Mouse (Mus musculus) stomach, embryonic 16.5 days (tissue): ENCODE data around the gene E2f7. TPM values are rescaled to one million over a fixed set of nuclear protein-coding genes. Genes with fewer than 3 reads are reported as not detected.

ENCODE experiments used
- ATAC-seq: fragments of 200-750 bp; cut with Nextera tagmentation; 2 replicates; pipeline ENCODE4 v1.8.0; 2017; ENCODE audit warnings: moderate number of reproducible peaks, moderate TSS enrichment; ENCODE audit not compliant: insufficient read depth, low FRiP score
- H3K27ac ChIP-seq: fragments of 300-500 bp; sonication (generic); 2 replicates; pipeline ENCODE4 v1.5.1; 2014; ENCODE audit warnings: low read length
- H3K27me3 ChIP-seq: fragments of 300-500 bp; sonication (generic); 2 replicates; pipeline ENCODE4 v1.6.1; 2014; ENCODE audit warnings: low read length, control low read depth, mixed read lengths; ENCODE audit not compliant: control insufficient read depth, insufficient read depth
- H3K36me3 ChIP-seq: fragments of 300-500 bp; sonication (generic); 2 replicates; pipeline ENCODE4 v1.6.1; 2014; ENCODE audit warnings: low read length; ENCODE audit not compliant: control insufficient read depth, insufficient read depth
- H3K4me1 ChIP-seq: fragments of 300-500 bp; sonication (generic); 2 replicates; pipeline ENCODE4 v1.6.1; 2014; ENCODE audit warnings: low read length, control low read depth, mixed read lengths; ENCODE audit not compliant: control insufficient read depth, insufficient read depth
- H3K4me2 ChIP-seq: fragments of 300-500 bp; sonication (generic); 2 replicates; pipeline ENCODE4 v1.6.1; 2014; ENCODE audit warnings: low read depth, low read length, mixed read lengths
- H3K4me3 ChIP-seq: fragments of 300-500 bp; sonication (generic); replicated peaks from 2 replicates; pipeline ENCODE4 v1.5.1; 2014; ENCODE audit warnings: mild to moderate bottlenecking, low read length
- H3K9ac ChIP-seq: fragments of 300-500 bp; sonication (generic); 2 replicates; pipeline ENCODE4 v1.6.1; 2014; ENCODE audit warnings: low read length
- H3K9me3 ChIP-seq: fragments of 300-500 bp; sonication (generic); replicated peaks from 2 replicates; pipeline ENCODE4 v1.6.1; 2016; ENCODE audit warnings: low read length, control low read depth; ENCODE audit not compliant: control insufficient read depth
- WGBS: fragments of 180-500 bp; shearing (Covaris S2); extraction: QIAGEN DNeasy Blood & Tissue Kit; methylation state at CpG from one replicate; pipeline ENCODE4 v1.1.7; 2014; 5-methylcytosine and 5-hydroxymethylcytosine counted together
- polyA plus RNA-seq: library from polyadenylated mRNA; unstranded; fragments of >200 nt; fragmentation: Nextera tagmentation; extraction: Ambion mirVana; gene quantifications from 2 replicates; pipeline ENCODE4 v1.2.1, GENCODE M21; 2015

Gene E2f7
- polyA plus RNA-seq, 1 experiment from 2014 or later, result 17.0 TPM

- ATAC-seq, result peak; percentile 50; the same call in 1 of the 2 replicates
- no peak overlapping the region for H3K27ac ChIP-seq
- no peaks in the 10 kb centered on the region for H3K9me3 ChIP-seq
- H3K36me3 ChIP-seq, result no peaks in the 10 kb centered on the region
- H3K9ac ChIP-seq, result no peak overlapping the region
- peak overlapping the region; percentile 13 for H3K4me3 ChIP-seq
- H3K4me2 ChIP-seq, result peak overlapping the region; percentile 49
- peaks cover 5% of the 10 kb centered on the region; the same call in 1 of the 2 replicates for H3K4me1 ChIP-seq
- 10% methylated on average over 12 of the region's 12 CpGs for WGBS
- H3K27me3 ChIP-seq, result no peaks in the 10 kb centered on the region
Observed at GRCm38 (mm10) chr10:110794564-110795205, 49.4 kb downstream of the E2f7 start.

- no peaks in the 10 kb centered on the region for H3K27me3 ChIP-seq
- ATAC-seq, result no peak
- WGBS, result 50% methylated on average over 9 of the region's 9 CpGs
- no peaks in the 10 kb centered on the region for H3K36me3 ChIP-seq
- H3K27ac ChIP-seq, result no peak overlapping the region
- no peak overlapping the region for H3K4me3 ChIP-seq
- H3K4me2 ChIP-seq, result peak overlapping the region; percentile 49
- H3K4me1 ChIP-seq, result peaks cover 5% of the 10 kb centered on the region; the same call in 1 of the 2 replicates
- H3K9ac ChIP-seq, result no peak overlapping the region
- no peaks in the 10 kb centered on the region for H3K9me3 ChIP-seq
Observed at GRCm38 (mm10) chr10:110795206-110795796, 50.1 kb downstream of the E2f7 start.

- H3K9ac ChIP-seq, result no peak overlapping the region
- no peaks in the 10 kb centered on the region for H3K9me3 ChIP-seq
- H3K36me3 ChIP-seq, result no peaks in the 10 kb centered on the region
- H3K4me3 ChIP-seq, result no peak overlapping the region
- no peak overlapping the region for H3K27ac ChIP-seq
- 80% methylated on average over 3 of the region's 3 CpGs for WGBS
- H3K4me1 ChIP-seq, result no peaks in the 10 kb centered on the region
- no peak overlapping the region for H3K4me2 ChIP-seq
- no peak for ATAC-seq
- no peaks in the 10 kb centered on the region for H3K27me3 ChIP-seq
Observed at GRCm38 (mm10) chr10:110801296-110801695, 56.1 kb downstream of the E2f7 start.

- H3K4me2 ChIP-seq, result no peak overlapping the region
- no peak overlapping the region for H3K27ac ChIP-seq
- ATAC-seq, result no peak
- H3K9ac ChIP-seq, result no peak overlapping the region
- no peak overlapping the region for H3K4me3 ChIP-seq
- no peaks in the 10 kb centered on the region for H3K36me3 ChIP-seq
- no peaks in the 10 kb centered on the region for H3K27me3 ChIP-seq
- 80% methylated on average over 11 of the region's 11 CpGs for WGBS
- H3K9me3 ChIP-seq, result no peaks in the 10 kb centered on the region
- no peaks in the 10 kb centered on the region for H3K4me1 ChIP-seq
Observed at GRCm38 (mm10) chr10:110804279-110805024, 59.2 kb downstream of the E2f7 start.

- no peak for ATAC-seq
- Histone ChIP-seq H3K9me3 (no peaks in the 10 kb centered on the region), H3K4me1 (no peaks in the 10 kb centered on the region), H3K4me3 (no peak overlapping the region), H3K9ac (no peak overlapping the region), H3K27ac (no peak overlapping the region), H3K36me3 (no peaks in the 10 kb centered on the region), H3K4me2 (no peak overlapping the region), H3K27me3 (no peaks in the 10 kb centered on the region)
- WGBS, result 45% methylated on average over 5 of the region's 5 CpGs
Observed at GRCm38 (mm10) chr10:110805025-110805740, 59.9 kb downstream of the E2f7 start.

GRCm38 (mm10) chr10:110806471-110806870 lies 61.2 kb downstream of the E2f7 start:
- no peak overlapping the region for H3K4me2 ChIP-seq
- H3K4me3 ChIP-seq, result no peak overlapping the region
- H3K4me1 ChIP-seq, result no peaks in the 10 kb centered on the region
- ATAC-seq, result no peak
- no peak overlapping the region for H3K27ac ChIP-seq
- no peak overlapping the region for H3K9ac ChIP-seq
- H3K36me3 ChIP-seq, result no peaks in the 10 kb centered on the region
- 78% methylated on average over 8 of the region's 8 CpGs for WGBS
- no peaks in the 10 kb centered on the region for H3K9me3 ChIP-seq
- no peaks in the 10 kb centered on the region for H3K27me3 ChIP-seq

GRCm38 (mm10) chr10:110810528-110810927 lies 65.3 kb downstream of the E2f7 start:
- WGBS, result 71% methylated on average over 2 of the region's 2 CpGs
- no peak overlapping the region for H3K4me2 ChIP-seq
- H3K27ac ChIP-seq, result no peak overlapping the region
- no peaks in the 10 kb centered on the region for H3K27me3 ChIP-seq
- ATAC-seq, result no peak
- H3K4me3 ChIP-seq, result no peak overlapping the region
- H3K4me1 ChIP-seq, result no peaks in the 10 kb centered on the region
- no peak overlapping the region for H3K9ac ChIP-seq
- H3K9me3 ChIP-seq, result no peaks in the 10 kb centered on the region
- no peaks in the 10 kb centered on the region for H3K36me3 ChIP-seq

GRCm38 (mm10) chr10:110811209-110811861 lies 66.1 kb downstream of the E2f7 start:
- H3K4me3 ChIP-seq, result no peak overlapping the region
- H3K4me2 ChIP-seq, result no peak overlapping the region
- no peaks in the 10 kb centered on the region for H3K27me3 ChIP-seq
- WGBS, result 77% methylated on average over 10 of the region's 10 CpGs
- H3K9ac ChIP-seq, result no peak overlapping the region
- no peak overlapping the region for H3K27ac ChIP-seq
- H3K36me3 ChIP-seq, result no peaks in the 10 kb centered on the region
- ATAC-seq, result no peak
- H3K4me1 ChIP-seq, result no peaks in the 10 kb centered on the region
- no peaks in the 10 kb centered on the region for H3K9me3 ChIP-seq
